Mouse (Mus musculus) midbrain, embryonic 16.5 days (tissue): Measurements from ENCODE around the gene Vhl. TPM values are rescaled to one million over a fixed set of nuclear protein-coding genes. Genes with fewer than 3 reads are reported as not detected.
"Not testable (repeated sequence)": the region's sequence is repeated elsewhere in the genome, so short reads cannot be mapped to it uniquely, and the experiment has no call there.

ENCODE experiments used
- ATAC-seq: fragments of 200-750 bp; cut with Nextera tagmentation; 2 replicates; pipeline ENCODE4 v1.8.0; 2017; ENCODE audit warnings: moderate TSS enrichment
- H3K27ac ChIP-seq: fragments of 300-500 bp; sonication (generic); 2 replicates; pipeline ENCODE4 v1.5.1; 2014; ENCODE audit warnings: mild to moderate bottlenecking, low read length, mixed read lengths
- H3K27me3 ChIP-seq: fragments of 300-500 bp; sonication (generic); 2 replicates; pipeline ENCODE4 v1.6.1; 2014; ENCODE audit warnings: low read depth, low read length, mixed read lengths; ENCODE audit not compliant: control insufficient read depth, insufficient read depth
- H3K36me3 ChIP-seq: fragments of 300-500 bp; sonication (generic); 2 replicates; pipeline ENCODE4 v1.6.1; 2014; ENCODE audit warnings: mild to moderate bottlenecking, low read length, moderate library complexity, mixed read lengths; ENCODE audit not compliant: control insufficient read depth, insufficient read depth
- H3K4me1 ChIP-seq: fragments of 300-500 bp; sonication (generic); 2 replicates; pipeline ENCODE4 v1.6.1; 2014; ENCODE audit warnings: mild to moderate bottlenecking, low read length, mixed read lengths; ENCODE audit not compliant: control insufficient read depth, insufficient read depth
- H3K4me2 ChIP-seq: fragments of 300-500 bp; sonication (generic); 2 replicates; pipeline ENCODE4 v1.6.1; 2014; ENCODE audit warnings: mild to moderate bottlenecking, low read length, mixed read lengths
- H3K4me3 ChIP-seq: fragments of 300-500 bp; sonication (generic); 2 replicates; pipeline ENCODE4 v1.5.1; 2014; ENCODE audit warnings: low read depth, mild to moderate bottlenecking, low read length, moderate library complexity, mixed read lengths
- H3K9ac ChIP-seq: fragments of 300-500 bp; sonication (generic); 2 replicates; pipeline ENCODE4 v1.6.1; 2014; ENCODE audit warnings: low read depth, low read length, mixed read lengths
- H3K9me3 ChIP-seq: fragments of 300-500 bp; sonication (generic); replicated peaks from 2 replicates; pipeline ENCODE4 v1.6.1; 2014; ENCODE audit warnings: mild to moderate bottlenecking, low read length, mixed read lengths; ENCODE audit not compliant: control insufficient read depth, poor library complexity, severe bottlenecking
- WGBS: fragments of 180-500 bp; shearing (Covaris S2); extraction: QIAGEN DNeasy Blood & Tissue Kit; methylation state at CpG from one replicate; pipeline ENCODE4 v1.1.7; 2014; 5-methylcytosine and 5-hydroxymethylcytosine counted together
- polyA plus RNA-seq: library from polyadenylated mRNA; unstranded; fragments of >200 nt; fragmentation: Nextera tagmentation; extraction: Ambion mirVana; gene quantifications from 2 replicates; pipeline ENCODE4 v1.2.1, GENCODE M21; 2015

The Vhl gene
- polyA plus RNA-seq, 1 experiment from 2014 or later = 77.8 TPM

DNA sequence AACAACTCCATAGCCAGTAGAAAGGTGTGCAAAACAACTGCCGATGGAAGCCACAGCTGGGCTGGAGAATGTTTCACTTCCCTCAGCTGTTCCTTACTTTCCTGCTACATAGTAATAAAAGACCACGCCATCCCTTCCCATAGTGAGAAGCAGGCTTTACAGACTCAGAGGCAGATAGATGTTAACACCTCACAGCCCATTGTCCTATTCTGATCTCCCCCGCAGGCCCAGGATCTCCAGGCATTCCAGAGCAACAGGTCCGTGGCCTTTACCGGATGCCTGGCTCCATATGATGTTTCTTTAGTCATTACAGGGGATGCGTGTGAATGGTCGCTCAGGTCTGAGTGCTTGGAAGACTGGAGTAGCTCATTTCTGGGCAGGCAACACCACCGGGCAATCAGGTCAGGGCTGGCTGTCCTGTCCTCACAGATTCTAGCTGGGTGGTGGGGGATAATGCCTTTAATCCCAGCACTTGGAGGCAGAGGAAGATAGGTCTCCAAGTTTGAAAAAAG, 43.9 kb downstream of the Vhl start:
- Histone ChIP-seq H3K9me3 (no peaks in the 10 kb centered on the region), H3K27ac (no peak overlapping the region), H3K4me2 (no peak overlapping the region), H3K4me1 (no peaks in the 10 kb centered on the region), H3K4me3 (no peak overlapping the region), H3K27me3 (no peaks in the 10 kb centered on the region), H3K9ac (no peak overlapping the region), H3K36me3 (no peaks in the 10 kb centered on the region)
- 61% methylated on average over 8 of the region's 8 CpGs for WGBS
- no peak for ATAC-seq

GRCm38 (mm10) chr6:113668287-113669154, 44.8 kb downstream of the Vhl start:
- Histone ChIP-seq H3K36me3 (no peaks in the 10 kb centered on the region), H3K27ac (no peak overlapping the region), H3K9ac (no peak overlapping the region), H3K27me3 (no peaks in the 10 kb centered on the region), H3K9me3 (no peaks in the 10 kb centered on the region), H3K4me2 (no peak overlapping the region), H3K4me3 (no peak overlapping the region), H3K4me1 (no peaks in the 10 kb centered on the region)
- ATAC-seq = no peak
- WGBS = 48% methylated on average over 15 of the region's 15 CpGs

- Histone ChIP-seq H3K4me3 (no peak overlapping the region), H3K27me3 (no peaks in the 10 kb centered on the region), H3K36me3 (no peaks in the 10 kb centered on the region), H3K9me3 (no peaks in the 10 kb centered on the region), H3K27ac (no peak overlapping the region), H3K9ac (no peak overlapping the region), H3K4me2 (no peak overlapping the region), H3K4me1 (no peaks in the 10 kb centered on the region)
- no peak for ATAC-seq
- 82% methylated on average over 7 of the region's 7 CpGs for WGBS
Observed at GRCm38 (mm10) chr6:113669821-113670220, 46.1 kb downstream of the Vhl start.

- not testable (repeated sequence) for H3K4me2 ChIP-seq, H3K4me3 ChIP-seq, H3K27me3 ChIP-seq, H3K27ac ChIP-seq, ATAC-seq, H3K36me3 ChIP-seq, H3K9ac ChIP-seq, H3K4me1 ChIP-seq, H3K9me3 ChIP-seq
- 92% methylated on average over 1 of the region's 1 CpGs for WGBS
Observed at GRCm38 (mm10) chr6:113672029-113672428, 48.3 kb downstream of the Vhl start.

DNA sequence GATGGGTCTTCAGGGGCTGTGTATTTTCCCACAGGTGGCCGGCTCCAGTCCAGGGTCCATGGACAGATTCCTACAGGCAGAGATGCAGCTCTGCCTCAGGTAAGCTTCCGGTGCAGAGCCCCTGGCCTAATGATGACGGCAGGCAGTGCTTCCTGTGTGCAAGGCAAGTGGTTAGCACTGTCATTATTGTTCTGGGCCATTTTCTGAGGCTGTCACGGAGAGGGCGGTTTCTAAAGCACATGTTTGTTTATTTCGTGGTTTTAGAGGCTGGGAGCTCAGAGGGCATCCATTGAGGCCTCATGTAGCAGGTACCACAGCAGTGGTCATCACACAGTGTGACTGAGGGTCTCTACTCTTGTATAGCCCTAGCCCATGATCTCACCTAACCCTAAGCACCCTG, 49.2 kb downstream of the Vhl start:
- no peak for ATAC-seq
- no peak overlapping the region for H3K9ac ChIP-seq
- no peak overlapping the region for H3K4me2 ChIP-seq
- no peaks in the 10 kb centered on the region for H3K36me3 ChIP-seq
- WGBS = 92% methylated on average over 6 of the region's 6 CpGs
- no peaks in the 10 kb centered on the region for H3K27me3 ChIP-seq
- no peaks in the 10 kb centered on the region for H3K4me1 ChIP-seq
- H3K4me3 ChIP-seq = no peak overlapping the region
- no peaks in the 10 kb centered on the region for H3K9me3 ChIP-seq
- no peak overlapping the region for H3K27ac ChIP-seq

GRCm38 (mm10) chr6:113675234-113675633, 51.5 kb downstream of the Vhl start:
- 81% methylated on average over 4 of the region's 4 CpGs for WGBS

DNA sequence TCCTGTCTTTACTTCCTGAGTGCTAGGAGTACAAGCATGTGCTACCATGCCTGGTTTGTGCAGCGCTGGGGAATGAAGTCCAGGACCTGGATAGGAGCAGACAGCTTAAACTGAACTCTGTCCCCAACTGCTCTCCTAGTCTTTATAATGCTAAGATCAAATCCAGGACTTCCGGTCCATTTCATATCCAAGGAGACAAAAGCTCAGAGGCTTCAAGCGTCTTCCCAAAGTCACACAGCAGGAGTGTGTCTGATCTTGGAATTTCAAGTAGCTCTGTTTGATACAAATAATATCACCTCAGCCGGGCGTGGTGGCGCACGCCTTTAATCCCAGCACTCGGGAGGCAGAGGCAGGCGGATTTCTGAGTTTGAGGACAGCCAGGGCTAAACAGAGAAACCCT, 52.2 kb downstream of the Vhl start:
- Histone ChIP-seq H3K27me3 (no peaks in the 10 kb centered on the region), H3K27ac (no peak overlapping the region), H3K36me3 (no peaks in the 10 kb centered on the region), H3K9me3 (no peaks in the 10 kb centered on the region), H3K4me3 (no peak overlapping the region), H3K4me2 (no peak overlapping the region), H3K4me1 (no peaks in the 10 kb centered on the region), H3K9ac (no peak overlapping the region)
- WGBS = 88% methylated on average over 9 of the region's 9 CpGs
- no peak for ATAC-seq

More at GRCm38 (mm10) chr6:113675234-113675633, 51.5 kb downstream of the Vhl start:
- Histone ChIP-seq H3K4me1 (no peaks in the 10 kb centered on the region), H3K4me2 (no peak overlapping the region), H3K9ac (no peak overlapping the region), H3K27me3 (no peaks in the 10 kb centered on the region), H3K9me3 (no peaks in the 10 kb centered on the region), H3K36me3 (no peaks in the 10 kb centered on the region), H3K4me3 (no peak overlapping the region), H3K27ac (no peak overlapping the region)
- no peak for ATAC-seq

GRCm38 (mm10) chr6:113677070-113677734, 53.4 kb downstream of the Vhl start:
- H3K27me3 ChIP-seq = no peaks in the 10 kb centered on the region
- H3K4me3 ChIP-seq = no peak overlapping the region
- no peak overlapping the region for H3K4me2 ChIP-seq
- no peak overlapping the region for H3K9ac ChIP-seq
- H3K9me3 ChIP-seq = no peaks in the 10 kb centered on the region
- no peak for ATAC-seq
- H3K4me1 ChIP-seq = no peaks in the 10 kb centered on the region
- no peak overlapping the region for H3K27ac ChIP-seq
- WGBS = 86% methylated on average over 14 of the region's 14 CpGs
- H3K36me3 ChIP-seq = no peaks in the 10 kb centered on the region
